Mouse (Mus musculus): Measurements from ENCODE around the gene Setx. TPM values are rescaled to one million over a fixed set of nuclear protein-coding genes. Genes with fewer than 3 reads are reported as not detected.
A peak's percentile ranks its signal among the peaks of the same experiment; 100 is the strongest.

Setx gene
- polyA plus RNA-seq, 2 experiments = 10.0 TPM

DNA sequence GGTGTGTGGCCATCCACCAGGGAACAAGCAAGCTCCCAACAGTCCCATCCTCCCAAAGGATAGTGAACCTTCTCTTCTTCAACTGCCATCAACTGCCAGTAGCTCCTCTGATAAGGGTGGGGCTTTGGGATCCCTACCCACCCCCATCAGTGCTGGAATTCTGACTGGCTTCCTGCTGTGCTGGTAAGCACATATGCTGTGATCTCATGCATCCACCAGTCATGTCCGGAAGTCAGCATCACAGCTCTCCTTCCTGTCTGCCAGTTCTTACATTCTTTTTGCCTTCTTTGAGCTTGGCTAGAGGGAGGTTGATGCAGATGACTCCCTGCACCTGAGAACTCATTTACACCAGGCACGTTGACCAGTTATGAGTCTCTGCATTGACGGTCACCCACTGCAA is 1.5 kb upstream of the Setx start:
- Histone ChIP-seq H3K4me2 (replicated peaks; ENCODE audit: low read depth, low read length, severe bottlenecking) (no peak overlapping the region), H3K9ac (ENCODE audit: low read depth, low read length, severe bottlenecking) (no peak overlapping the region), H3K9me3 (ENCODE audit: control insufficient read depth, low read length) (no peaks in the 10 kb centered on the region), H3K4me1 (ENCODE audit: control insufficient read depth, insufficient read depth, low read length) (peaks cover 10% of the 10 kb centered on the region), H3K27me3 (ENCODE audit: control insufficient read depth, insufficient read depth, low read length) (no peaks in the 10 kb centered on the region), H3K4me3 (replicated peaks; ENCODE audit: low read length) (no peak overlapping the region), H3K36me3 (ENCODE audit: control insufficient read depth, insufficient read depth, low read length) (no peaks in the 10 kb centered on the region), H3K27ac (replicated peaks; ENCODE audit: low read depth, low read length) (no peak overlapping the region)
- DNase-seq (ENCODE audit: low spot score) (no peak), ATAC-seq (ENCODE audit: low FRiP score, low read depth) (no peak)
- no peak for TF ChIP-seq POLR2A (IDR thresholded peaks at IDR 0.05; ENCODE audit: borderline replicate concordance, extremely low read depth, insufficient read depth, insufficient read length)
- 69% methylated on average over 3 of the region's 3 CpGs for WGBS

DNA sequence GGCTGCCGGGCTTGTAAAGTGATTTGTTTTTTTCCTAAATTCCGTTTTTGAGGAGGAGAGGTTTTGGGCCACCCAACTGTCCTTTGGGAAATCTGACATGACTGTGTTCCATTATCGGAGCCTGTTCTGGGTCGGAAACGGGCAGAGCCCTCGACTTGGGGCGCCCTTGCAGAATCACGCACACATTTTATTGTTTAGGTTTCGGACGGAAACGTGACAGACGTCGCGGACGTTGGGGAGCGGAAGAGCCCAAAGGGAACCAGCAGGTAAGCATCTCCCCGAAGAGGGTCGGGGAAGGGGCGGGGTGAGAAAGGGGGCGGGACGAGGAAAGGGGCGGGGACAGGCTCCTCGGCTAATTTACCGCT is 572 bp downstream of the Setx start:
- DNase-seq (ENCODE audit: low spot score) = no peak
- Histone ChIP-seq H3K4me3 (replicated peaks; ENCODE audit: low read length) (peak overlapping the region; percentile 83), H3K4me2 (replicated peaks; ENCODE audit: low read depth, low read length, severe bottlenecking) (peak overlapping the region; percentile 68), H3K27me3 (ENCODE audit: control insufficient read depth, insufficient read depth, low read length) (no peaks in the 10 kb centered on the region), H3K27ac (replicated peaks; ENCODE audit: low read depth, low read length) (peak overlapping the region; percentile 81), H3K36me3 (ENCODE audit: control insufficient read depth, insufficient read depth, low read length) (peaks cover 15% of the 10 kb centered on the region), H3K4me1 (ENCODE audit: control insufficient read depth, insufficient read depth, low read length) (peaks cover 10% of the 10 kb centered on the region), H3K9me3 (ENCODE audit: control insufficient read depth, low read length) (no peaks in the 10 kb centered on the region), H3K9ac (ENCODE audit: low read depth, low read length, severe bottlenecking) (peak overlapping the region; percentile 58)
- 1% methylated on average over 22 of the region's 24 CpGs for WGBS
- ATAC-seq (ENCODE audit: low FRiP score, low read depth) = no peak
- peak; percentile 13; the same call in 1 of the 2 replicates for TF ChIP-seq POLR2A (IDR thresholded peaks at IDR 0.05; ENCODE audit: borderline replicate concordance, extremely low read depth, insufficient read depth, insufficient read length)

DNA sequence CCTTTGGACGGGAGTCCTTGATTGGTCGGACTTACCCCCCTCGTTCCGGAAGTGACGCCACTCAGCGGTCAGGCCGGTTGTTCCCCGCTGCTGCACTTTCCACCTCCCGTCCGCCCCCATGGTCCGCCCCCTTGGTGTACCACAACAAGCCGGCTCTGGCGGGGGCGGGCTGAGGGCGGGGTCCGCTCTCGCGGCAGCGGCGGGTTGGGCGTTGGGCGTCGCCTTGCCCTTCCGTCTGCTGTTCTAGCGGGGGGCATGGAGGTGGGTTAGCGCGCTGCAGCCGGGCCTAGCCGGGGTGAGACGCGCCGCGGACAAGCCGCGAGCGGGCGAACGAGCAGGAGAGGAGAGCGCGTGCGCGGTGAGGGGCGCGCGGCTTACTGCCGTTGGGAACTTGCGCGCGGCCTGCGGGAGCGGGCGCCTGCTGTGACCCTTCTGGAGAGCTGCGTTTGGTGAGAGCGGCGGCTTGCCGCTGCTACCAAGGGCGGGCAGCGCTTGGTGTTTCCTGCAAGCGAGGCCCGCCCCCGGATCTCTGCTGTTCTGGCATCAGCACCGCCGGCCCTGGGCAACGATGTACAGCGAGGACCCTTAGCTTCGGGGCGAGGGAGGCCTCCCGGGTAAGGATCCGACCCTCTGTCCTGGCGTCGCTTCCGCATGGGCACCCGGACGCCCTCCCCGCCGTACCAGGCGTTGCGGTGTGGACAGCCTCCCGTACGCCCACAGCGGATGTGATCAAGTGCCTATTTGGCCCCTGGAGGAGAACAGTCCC is 1.1 kb downstream of the Setx start:
- peak overlapping the region; percentile 91 for H3K27ac ChIP-seq (replicated peaks; ENCODE audit: low read depth, low read length)

GRCm38 (mm10) chr2:29130118-29130899 is 6.3 kb downstream of the Setx start:
- H3K36me3 ChIP-seq (ENCODE audit: control insufficient read depth, insufficient read depth, low read length) = peaks cover 62% of the 10 kb centered on the region
- no peaks in the 10 kb centered on the region for H3K9me3 ChIP-seq (ENCODE audit: control insufficient read depth, low read length)
- no peak overlapping the region for H3K27ac ChIP-seq (replicated peaks; ENCODE audit: low read depth, low read length)
- DNase-seq (ENCODE audit: low spot score) = no peak
- ATAC-seq (ENCODE audit: low FRiP score, low read depth) = no peak
- H3K27me3 ChIP-seq (ENCODE audit: control insufficient read depth, insufficient read depth, low read length) = no peaks in the 10 kb centered on the region
- H3K9ac ChIP-seq (ENCODE audit: low read depth, low read length, severe bottlenecking) = no peak overlapping the region
- TF ChIP-seq POLR2A (IDR thresholded peaks at IDR 0.05; ENCODE audit: borderline replicate concordance, extremely low read depth, insufficient read depth, insufficient read length) = no peak
- H3K4me1 ChIP-seq (ENCODE audit: control insufficient read depth, insufficient read depth, low read length) = peaks cover 10% of the 10 kb centered on the region
- H3K4me3 ChIP-seq (replicated peaks; ENCODE audit: low read length) = no peak overlapping the region
- 95% methylated on average over 7 of the region's 7 CpGs for WGBS
- H3K4me2 ChIP-seq (replicated peaks; ENCODE audit: low read depth, low read length, severe bottlenecking) = no peak overlapping the region

More for the DNA sequence above, 1.1 kb downstream of the Setx start:
- ATAC-seq (ENCODE audit: low FRiP score, low read depth) (peak; percentile 99), DNase-seq (ENCODE audit: low spot score) (peak; percentile 99)
- H3K9me3 ChIP-seq (ENCODE audit: control insufficient read depth, low read length) = no peaks in the 10 kb centered on the region
- H3K4me2 ChIP-seq (replicated peaks; ENCODE audit: low read depth, low read length, severe bottlenecking) = peak overlapping the region; percentile 68
- H3K27me3 ChIP-seq (ENCODE audit: control insufficient read depth, insufficient read depth, low read length) = no peaks in the 10 kb centered on the region
- peak overlapping the region; percentile 85 for H3K9ac ChIP-seq (ENCODE audit: low read depth, low read length, severe bottlenecking)
- WGBS = under 1% methylated on average over 64 of the region's 81 CpGs
- TF ChIP-seq POLR2A (IDR thresholded peaks at IDR 0.05; ENCODE audit: borderline replicate concordance, extremely low read depth, insufficient read depth, insufficient read length) = 0 out of 2 replicates have a peak, but pooled peaks have one; percentile 43
- peaks cover 10% of the 10 kb centered on the region for H3K4me1 ChIP-seq (ENCODE audit: control insufficient read depth, insufficient read depth, low read length)
- H3K4me3 ChIP-seq (replicated peaks; ENCODE audit: low read length) = peak overlapping the region; percentile 83
- peaks cover 21% of the 10 kb centered on the region for H3K36me3 ChIP-seq (ENCODE audit: control insufficient read depth, insufficient read depth, low read length)

GRCm38 (mm10) chr2:29135161-29135560 is 11.2 kb downstream of the Setx start:
- DNase-seq (ENCODE audit: low spot score) (no peak), ATAC-seq (ENCODE audit: low FRiP score, low read depth) (no peak)
- H3K4me2 ChIP-seq (replicated peaks; ENCODE audit: low read depth, low read length, severe bottlenecking) = no peak overlapping the region
- H3K27me3 ChIP-seq (ENCODE audit: control insufficient read depth, insufficient read depth, low read length) = no peaks in the 10 kb centered on the region
- no peak overlapping the region for H3K4me3 ChIP-seq (replicated peaks; ENCODE audit: low read length)
- no peak for TF ChIP-seq POLR2A (IDR thresholded peaks at IDR 0.05; ENCODE audit: borderline replicate concordance, extremely low read depth, insufficient read depth, insufficient read length)
- H3K36me3 ChIP-seq (ENCODE audit: control insufficient read depth, insufficient read depth, low read length) = peaks cover 66% of the 10 kb centered on the region
- H3K9me3 ChIP-seq (ENCODE audit: control insufficient read depth, low read length) = no peaks in the 10 kb centered on the region
- no peaks in the 10 kb centered on the region for H3K4me1 ChIP-seq (ENCODE audit: control insufficient read depth, insufficient read depth, low read length)
- H3K27ac ChIP-seq (replicated peaks; ENCODE audit: low read depth, low read length) = no peak overlapping the region
- H3K9ac ChIP-seq (ENCODE audit: low read depth, low read length, severe bottlenecking) = no peak overlapping the region

Data from limb, embryonic 14.5 days (tissue).